Mouse (Mus musculus): ENCODE data around the gene Srd5a2.

GRCm38 (mm10) chr17:74015128-74015527, 32.6 kb downstream of the Srd5a2 start:
- TF ChIP-seq POLR2A (IDR thresholded peaks at IDR 0.05; ENCODE audit: low read depth, low read length): no peak
- no peak for TF ChIP-seq CTCF (conservative IDR thresholded peaks at IDR 0.05; ENCODE audit: insufficient read depth, insufficient read length, low read depth, low read length)

Measured in kidney, adult 2 months (tissue).